Mouse (Mus musculus): ENCODE data around the gene Gm14418. TPM values are rescaled to one million over a fixed set of nuclear protein-coding genes. Genes with fewer than 3 reads are reported as not detected.
"Not testable (repeated sequence)": the region's sequence is repeated elsewhere in the genome, so short reads cannot be mapped to it uniquely, and the experiment has no call there.

Gm14418 gene
- total RNA-seq (2021) = 10 to 100 TPM; 30.7 to 33.8 TPM

- intact Hi-C loops (cut with DNase I); DNase-seq (ENCODE audit: low spot score in 2 of 2): not testable (repeated sequence)
These were observed at the start of gene Gm14418 for GRCm38 (mm10) chr2:177398096-177398495. TSS of gene Gm14418 (minus strand) at chr2:177398320.

Other genes with a start within 250 kb of the Gm14418 start
- gene Gm14410, start 191.9 kb downstream of the Gm14418 start, total RNA-seq (2021) = 10 to 100 TPM; 47.9 to 63.9 TPM
- gene Gm14409, start 131.3 kb downstream of the Gm14418 start, total RNA-seq (2021) = 1 to 10 TPM; 1.6 to 2.3 TPM
- 1 to 10 TPM; 4.3 to 5.5 TPM for gene Gm14412, start 74.0 kb downstream of the Gm14418 start, total RNA-seq (2021)
- 10 to 100 TPM; 23.4 to 28.9 TPM for gene Zfp970, start 66.4 kb upstream of the Gm14418 start, total RNA-seq (2021)
- gene Gm14403, start 99.9 kb upstream of the Gm14418 start, total RNA-seq (2021) = 10 to 100 TPM; 26.5 to 29.2 TPM
- under 1 TPM in 1 of 2 experiments, not detected in 1; 0.88 TPM for gene Gm14406, start 179.9 kb upstream of the Gm14418 start, total RNA-seq (2021)